Mouse (Mus musculus) limb, embryonic 13.5 days (tissue): ENCODE results near the gene BC037034. TPM values are rescaled to one million over a fixed set of nuclear protein-coding genes. Genes with fewer than 3 reads are reported as not detected.

Experiments
- ATAC-seq: fragments of 200-750 bp; cut with Nextera tagmentation; 2 replicates; pipeline ENCODE4 v1.8.0; 2017; ENCODE audit warnings: low read depth, moderate number of reproducible peaks, moderate TSS enrichment; ENCODE audit not compliant: low FRiP score
- H3K27ac ChIP-seq: fragments of 300-500 bp; sonication (generic); 2 replicates; pipeline ENCODE4 v1.5.1; 2015; ENCODE audit warnings: inconsistent platforms, mild to moderate bottlenecking, moderate library complexity
- H3K27me3 ChIP-seq: fragments of 300-500 bp; sonication (generic); 2 replicates; pipeline ENCODE4 v1.6.1; 2015; ENCODE audit warnings: mild to moderate bottlenecking, inconsistent platforms
- H3K36me3 ChIP-seq: fragments of 300-500 bp; sonication (generic); 2 replicates; pipeline ENCODE4 v1.6.1; 2015; ENCODE audit warnings: inconsistent platforms, mild to moderate bottlenecking, moderate library complexity
- H3K4me1 ChIP-seq: fragments of 300-500 bp; sonication (generic); 2 replicates; pipeline ENCODE4 v1.6.1; 2015; ENCODE audit warnings: inconsistent platforms
- H3K4me2 ChIP-seq: fragments of 300-500 bp; sonication (generic); replicated peaks from 2 replicates; pipeline ENCODE4 v1.6.1; 2015; ENCODE audit warnings: inconsistent platforms, mild to moderate bottlenecking, moderate library complexity
- H3K4me3 ChIP-seq: fragments of 300-500 bp; sonication (generic); 2 replicates; pipeline ENCODE4 v1.5.1; 2015; ENCODE audit warnings: moderate library complexity, mild to moderate bottlenecking, inconsistent platforms
- H3K9ac ChIP-seq: fragments of 300-500 bp; sonication (generic); 2 replicates; pipeline ENCODE4 v1.6.1; 2015; ENCODE audit warnings: mild to moderate bottlenecking, inconsistent platforms
- H3K9me3 ChIP-seq: fragments of 300-500 bp; sonication (generic); 2 replicates; pipeline ENCODE4 v1.6.1; 2016; ENCODE audit warnings: inconsistent platforms
- WGBS: fragments of 180-500 bp; shearing (Covaris S2); methylation state at CpG from one replicate; pipeline ENCODE4 v1.1.7; 2015; 5-methylcytosine and 5-hydroxymethylcytosine counted together
- polyA plus RNA-seq: library from polyadenylated mRNA; unstranded; fragments of >200 nt; fragmentation: Nextera tagmentation; extraction: Ambion mirVana; gene quantifications from 2 replicates; pipeline ENCODE4 v1.2.1, GENCODE M21; 2015

Gene BC037034
- polyA plus RNA-seq, 1 experiment from 2014 or later = 5.2 TPM

- Histone ChIP-seq H3K27me3 (no peaks in the 10 kb centered on the region), H3K4me1 (peaks cover 25% of the 10 kb centered on the region), H3K9ac (0 out of 2 replicates have a peak overlapping the region, but pooled peaks have one; percentile 13), H3K9me3 (no peaks in the 10 kb centered on the region), H3K4me3 (no peak overlapping the region), H3K27ac (no peak overlapping the region), H3K36me3 (peaks cover 51% of the 10 kb centered on the region), H3K4me2 (no peak overlapping the region)
- WGBS = 83% methylated on average over 10 of the region's 10 CpGs
- no peak for ATAC-seq
These were observed 3.8 kb downstream of the BC037034 start for GRCm38 (mm10) chr5:138260051-138260450.

DNA sequence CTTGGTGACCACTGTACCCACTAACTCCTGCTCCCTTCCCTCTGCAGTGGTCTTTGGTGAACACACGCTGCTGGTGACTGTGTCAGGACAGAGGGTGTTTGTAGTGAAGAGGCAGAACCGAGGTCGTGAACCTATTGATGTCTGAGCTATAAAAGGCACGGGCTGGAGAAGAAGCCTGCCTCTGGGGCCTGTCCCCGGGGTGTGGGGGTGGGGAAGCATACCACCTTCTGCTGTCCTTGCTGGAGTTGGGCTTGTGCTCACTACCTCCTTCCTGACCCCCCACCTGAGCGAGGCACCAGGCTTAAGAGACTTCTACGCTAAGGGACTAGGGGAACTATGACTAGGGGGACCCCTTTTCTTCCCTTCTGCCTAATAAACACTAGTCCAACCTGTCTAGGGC, 4.8 kb downstream of the BC037034 start:
- Histone ChIP-seq H3K27ac (no peak overlapping the region), H3K4me3 (no peak overlapping the region), H3K9ac (no peak overlapping the region), H3K4me1 (peaks cover 23% of the 10 kb centered on the region), H3K36me3 (peaks cover 51% of the 10 kb centered on the region), H3K9me3 (no peaks in the 10 kb centered on the region), H3K4me2 (no peak overlapping the region), H3K27me3 (no peaks in the 10 kb centered on the region)
- no peak for ATAC-seq
- 59% methylated on average over 7 of the region's 7 CpGs for WGBS

GRCm38 (mm10) chr5:138258542-138258941, 5.3 kb downstream of the BC037034 start:
- Histone ChIP-seq H3K4me1 (peaks cover 23% of the 10 kb centered on the region), H3K9ac (no peak overlapping the region), H3K27me3 (no peaks in the 10 kb centered on the region), H3K9me3 (no peaks in the 10 kb centered on the region), H3K36me3 (peaks cover 51% of the 10 kb centered on the region), H3K27ac (no peak overlapping the region), H3K4me3 (no peak overlapping the region), H3K4me2 (no peak overlapping the region)
- WGBS = 82% methylated on average over 6 of the region's 6 CpGs
- ATAC-seq = no peak

DNA sequence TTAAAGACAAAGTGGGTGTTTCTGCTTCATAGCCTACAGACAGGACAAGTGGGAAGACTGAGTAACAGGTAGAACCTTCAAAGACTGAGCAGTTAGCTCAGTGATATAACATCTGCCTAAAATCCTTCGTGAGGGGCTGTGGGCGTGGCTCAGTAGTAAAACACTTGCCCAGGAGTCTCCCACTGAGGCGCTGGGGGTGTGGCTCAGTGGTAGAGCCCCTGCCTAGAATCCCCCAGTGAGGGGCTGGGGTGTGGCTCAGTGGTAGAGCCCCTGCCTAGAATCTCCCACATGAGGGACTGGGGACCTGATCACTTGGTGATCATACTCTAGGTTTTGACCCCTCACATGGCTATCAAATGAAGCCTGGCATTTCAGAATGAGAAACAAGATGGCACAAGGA, 5.8 kb downstream of the BC037034 start:
- 82% methylated on average over 3 of the region's 3 CpGs for WGBS
- Histone ChIP-seq H3K4me2 (no peak overlapping the region), H3K4me1 (peaks cover 21% of the 10 kb centered on the region), H3K9me3 (no peaks in the 10 kb centered on the region), H3K9ac (no peak overlapping the region), H3K27me3 (no peaks in the 10 kb centered on the region), H3K36me3 (peaks cover 51% of the 10 kb centered on the region), H3K4me3 (no peak overlapping the region), H3K27ac (no peak overlapping the region)
- ATAC-seq = no peak

DNA sequence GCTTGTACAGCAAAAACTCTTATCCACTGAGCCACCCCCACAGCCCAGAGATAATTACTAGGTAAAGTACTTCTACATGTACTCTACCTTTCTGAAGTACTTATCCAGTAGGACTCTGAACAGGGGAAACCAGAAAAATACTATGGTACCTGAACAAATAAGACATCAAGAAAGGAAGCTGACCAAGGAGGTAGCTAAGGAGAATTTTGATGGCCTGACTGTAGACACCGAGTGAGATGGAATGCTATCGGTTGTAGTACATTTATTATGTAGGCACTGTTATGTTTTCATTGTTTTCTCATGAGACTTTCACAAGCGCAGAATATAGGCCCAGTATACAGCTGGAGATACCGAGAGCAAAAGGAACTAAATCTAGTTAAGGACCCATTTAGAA, 6.3 kb downstream of the BC037034 start:
- no peak overlapping the region for H3K27ac ChIP-seq
- no peak overlapping the region for H3K4me2 ChIP-seq
- H3K36me3 ChIP-seq = peaks cover 51% of the 10 kb centered on the region
- ATAC-seq = no peak
- WGBS = 94% methylated on average over 4 of the region's 4 CpGs
- H3K9ac ChIP-seq = no peak overlapping the region
- H3K4me1 ChIP-seq = peaks cover 16% of the 10 kb centered on the region
- no peak overlapping the region for H3K4me3 ChIP-seq
- H3K27me3 ChIP-seq = no peaks in the 10 kb centered on the region
- no peaks in the 10 kb centered on the region for H3K9me3 ChIP-seq

GRCm38 (mm10) chr5:138256966-138257584, 6.8 kb downstream of the BC037034 start:
- no peak for ATAC-seq
- WGBS = 91% methylated on average over 10 of the region's 10 CpGs

GRCm38 (mm10) chr5:138256094-138256467, 7.8 kb downstream of the BC037034 start:
- Histone ChIP-seq H3K4me3 (peak overlapping the region; percentile 70), H3K9me3 (no peaks in the 10 kb centered on the region), H3K9ac (peak overlapping the region; percentile 72), H3K36me3 (peaks cover 38% of the 10 kb centered on the region), H3K27ac (peak overlapping the region; percentile 70; the same call in 1 of the 2 replicates), H3K27me3 (no peaks in the 10 kb centered on the region), H3K4me1 (peaks cover 10% of the 10 kb centered on the region), H3K4me2 (peak overlapping the region; percentile 88)
- WGBS = 23% methylated on average over 7 of the region's 7 CpGs
- no peak for ATAC-seq

More at GRCm38 (mm10) chr5:138256966-138257584, 6.8 kb downstream of the BC037034 start:
- Histone ChIP-seq H3K9ac (no peak overlapping the region), H3K4me1 (peaks cover 11% of the 10 kb centered on the region), H3K4me2 (0 out of 2 replicates have a peak overlapping the region, but pooled peaks have one; percentile 88), H3K9me3 (no peaks in the 10 kb centered on the region), H3K27me3 (no peaks in the 10 kb centered on the region), H3K27ac (no peak overlapping the region), H3K4me3 (no peak overlapping the region; the same call in 1 of the 2 replicates), H3K36me3 (peaks cover 48% of the 10 kb centered on the region)

- Histone ChIP-seq H3K4me1 (peaks cover 10% of the 10 kb centered on the region), H3K4me2 (peak within 1 kb of the TSS; percentile 88), H3K36me3 (peaks cover 32% of the 10 kb centered on the region), H3K27me3 (no peaks in the 10 kb centered on the region), H3K4me3 (peak within 1 kb of the TSS; percentile 70), H3K9me3 (no peaks in the 10 kb centered on the region), H3K9ac (peak within 1 kb of the TSS; percentile 72), H3K27ac (peak within 1 kb of the TSS; percentile 70; the same call in 1 of the 2 replicates)
- ATAC-seq = peak; percentile 100
- under 1% methylated on average over 38 of the region's 38 CpGs for WGBS
These were observed 8.3 kb downstream of the BC037034 start, which contains the start of gene Lamtor4 for GRCm38 (mm10) chr5:138255353-138256093. TSS of gene Lamtor4 (plus strand) at chr5:138255482.

- Histone ChIP-seq H3K27me3 (no peaks in the 10 kb centered on the region), H3K4me2 (no peak overlapping the region), H3K36me3 (peaks cover 8% of the 10 kb centered on the region; the same call in 1 of the 2 replicates), H3K4me3 (no peak overlapping the region), H3K9me3 (no peaks in the 10 kb centered on the region), H3K9ac (no peak overlapping the region), H3K4me1 (peaks cover 10% of the 10 kb centered on the region), H3K27ac (no peak overlapping the region)
- 90% methylated on average over 3 of the region's 3 CpGs for WGBS
- ATAC-seq = no peak
These were observed 10.8 kb downstream of the BC037034 start for GRCm38 (mm10) chr5:138253061-138253460.

- no peaks in the 10 kb centered on the region for H3K9me3 ChIP-seq
- no peak for ATAC-seq
- no peaks in the 10 kb centered on the region for H3K27me3 ChIP-seq
- 85% methylated on average over 12 of the region's 12 CpGs for WGBS
- peaks cover 5% of the 10 kb centered on the region for H3K4me1 ChIP-seq
- H3K36me3 ChIP-seq = no peaks in the 10 kb centered on the region
- H3K4me2 ChIP-seq = no peak overlapping the region
- no peak overlapping the region for H3K27ac ChIP-seq
- no peak overlapping the region for H3K9ac ChIP-seq
- no peak overlapping the region for H3K4me3 ChIP-seq
These were observed 12.7 kb downstream of the BC037034 start for GRCm38 (mm10) chr5:138251144-138251543.

DNA sequence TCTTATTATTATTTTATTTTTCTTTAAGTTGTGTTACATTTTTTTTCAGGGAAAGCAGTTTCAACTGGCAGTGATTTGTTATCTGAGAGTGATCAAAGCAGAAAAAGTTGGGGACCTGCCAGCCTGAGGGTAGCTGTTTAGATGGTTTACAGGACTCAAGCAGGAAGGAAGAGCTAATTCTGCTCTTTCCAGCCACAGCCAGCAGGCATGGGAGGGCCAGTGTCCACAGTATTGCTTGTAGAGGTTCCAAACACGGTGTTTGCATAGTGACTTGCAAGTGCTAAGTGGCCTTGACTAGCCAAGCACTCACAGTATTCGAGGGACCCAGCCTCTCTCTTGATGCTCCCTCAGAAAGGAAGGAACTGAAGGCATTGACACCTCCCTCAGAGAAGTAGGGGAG, 22.3 kb downstream of the BC037034 start:
- Histone ChIP-seq H3K4me3 (no peak overlapping the region), H3K4me2 (no peak overlapping the region)

GRCm38 (mm10) chr5:138234224-138234623, 29.6 kb downstream of the BC037034 start:
- Histone ChIP-seq H3K4me2 (no peak overlapping the region), H3K36me3 (no peaks in the 10 kb centered on the region), H3K9ac (no peak overlapping the region), H3K9me3 (no peaks in the 10 kb centered on the region), H3K4me1 (no peaks in the 10 kb centered on the region), H3K27ac (no peak overlapping the region), H3K4me3 (no peak overlapping the region), H3K27me3 (no peaks in the 10 kb centered on the region)
- ATAC-seq = no peak

More for the DNA sequence above, 22.3 kb downstream of the BC037034 start:
- Histone ChIP-seq H3K27me3 (no peaks in the 10 kb centered on the region), H3K27ac (no peak overlapping the region), H3K9me3 (no peaks in the 10 kb centered on the region), H3K9ac (no peak overlapping the region), H3K4me1 (no peaks in the 10 kb centered on the region), H3K36me3 (no peaks in the 10 kb centered on the region)
- no peak for ATAC-seq
- 18% methylated on average over 2 of the region's 2 CpGs for WGBS
